Mouse (Mus musculus) stomach, embryonic 15.5 days (tissue): Measurements from ENCODE around the gene Anks6. TPM values are rescaled to one million over a fixed set of nuclear protein-coding genes. Genes with fewer than 3 reads are reported as not detected.
"Not testable (repeated sequence)": the region's sequence is repeated elsewhere in the genome, so short reads cannot be mapped to it uniquely, and the experiment has no call there.

ENCODE experiments used
- ATAC-seq: fragments of 200-750 bp; cut with Nextera tagmentation; 2 replicates; pipeline ENCODE4 v1.8.0; 2017; ENCODE audit warnings: low read depth, moderate number of reproducible peaks, moderate TSS enrichment; ENCODE audit not compliant: insufficient read depth, low FRiP score
- H3K27ac ChIP-seq: fragments of 300-500 bp; sonication (generic); 2 replicates; pipeline ENCODE4 v1.5.1; 2015; ENCODE audit warnings: mild to moderate bottlenecking, inconsistent platforms
- H3K27me3 ChIP-seq: fragments of 300-500 bp; sonication (generic); replicated peaks from 2 replicates; pipeline ENCODE4 v1.6.1; 2015; ENCODE audit warnings: inconsistent platforms
- H3K36me3 ChIP-seq: fragments of 300-500 bp; sonication (generic); 2 replicates; pipeline ENCODE4 v1.6.1; 2015; ENCODE audit warnings: inconsistent platforms
- H3K4me1 ChIP-seq: fragments of 300-500 bp; sonication (generic); 2 replicates; pipeline ENCODE4 v1.6.1; 2015; ENCODE audit warnings: inconsistent platforms
- H3K4me2 ChIP-seq: fragments of 300-500 bp; sonication (generic); 2 replicates; pipeline ENCODE4 v1.6.1; 2015; ENCODE audit warnings: mild to moderate bottlenecking, inconsistent platforms
- H3K4me3 ChIP-seq: fragments of 300-500 bp; sonication (generic); replicated peaks from 2 replicates; pipeline ENCODE4 v1.5.1; 2015; ENCODE audit warnings: inconsistent platforms
- H3K9ac ChIP-seq: fragments of 300-500 bp; sonication (generic); 2 replicates; pipeline ENCODE4 v1.6.1; 2015; ENCODE audit warnings: inconsistent platforms
- H3K9me3 ChIP-seq: fragments of 300-500 bp; sonication (generic); 2 replicates; pipeline ENCODE4 v1.6.1; 2016; ENCODE audit warnings: inconsistent platforms
- WGBS: fragments of 180-500 bp; shearing (Covaris S2); methylation state at CpG from one replicate; pipeline ENCODE4 v1.1.7; 2015; 5-methylcytosine and 5-hydroxymethylcytosine counted together
- polyA plus RNA-seq: library from polyadenylated mRNA; unstranded; fragments of >200 nt; fragmentation: Nextera tagmentation; extraction: Ambion mirVana; gene quantifications from 2 replicates; pipeline ENCODE4 v1.2.1, GENCODE M21; 2015

The Anks6 gene
- polyA plus RNA-seq, 1 experiment from 2014 or later, result 4.5 TPM

GRCm38 (mm10) chr4:47060900-47061299 is 3.7 kb upstream of the Anks6 start:
- H3K27ac ChIP-seq, result no peak overlapping the region
- no peaks in the 10 kb centered on the region for H3K4me1 ChIP-seq
- H3K4me3 ChIP-seq, result no peak overlapping the region
- no peak overlapping the region for H3K9ac ChIP-seq
- H3K27me3 ChIP-seq, result no peaks in the 10 kb centered on the region
- H3K9me3 ChIP-seq, result no peaks in the 10 kb centered on the region
- no peak overlapping the region for H3K4me2 ChIP-seq
- WGBS, result 14% methylated on average over 1 of the region's 1 CpGs
- no peaks in the 10 kb centered on the region for H3K36me3 ChIP-seq
- ATAC-seq, result no peak

- Histone ChIP-seq H3K9ac (peak overlapping the region; percentile 60; the same call in 1 of the 2 replicates), H3K4me2 (peak overlapping the region; percentile 61), H3K27me3 (no peaks in the 10 kb centered on the region), H3K27ac (no peak overlapping the region), H3K4me3 (peak overlapping the region; percentile 73), H3K4me1 (no peaks in the 10 kb centered on the region), H3K36me3 (no peaks in the 10 kb centered on the region), H3K9me3 (no peaks in the 10 kb centered on the region)
- 29% methylated on average over 25 of the region's 25 CpGs for WGBS
- ATAC-seq, result peak; percentile 9; the same call in 1 of the 2 replicates
Observed at GRCm38 (mm10) chr4:47057510-47058325, 491 bp upstream of the Anks6 start.

GRCm38 (mm10) chr4:47055570-47056080 is 1.6 kb downstream of the Anks6 start:
- H3K4me2 ChIP-seq, result peak overlapping the region; percentile 61; the same call in 1 of the 2 replicates
- WGBS, result 90% methylated on average over 6 of the region's 6 CpGs
- H3K9ac ChIP-seq, result no peak overlapping the region
- H3K9me3 ChIP-seq, result no peaks in the 10 kb centered on the region
- no peak overlapping the region for H3K27ac ChIP-seq
- no peaks in the 10 kb centered on the region for H3K27me3 ChIP-seq
- no peak for ATAC-seq
- H3K4me3 ChIP-seq, result peak overlapping the region; percentile 73; the same call in 1 of the 2 replicates
- H3K36me3 ChIP-seq, result no peaks in the 10 kb centered on the region
- H3K4me1 ChIP-seq, result peaks cover 12% of the 10 kb centered on the region

GRCm38 (mm10) chr4:47055170-47055569 is 2.1 kb downstream of the Anks6 start:
- not testable (repeated sequence) for H3K4me3 ChIP-seq, H3K9me3 ChIP-seq, H3K27ac ChIP-seq, H3K9ac ChIP-seq, H3K27me3 ChIP-seq, H3K4me2 ChIP-seq, H3K36me3 ChIP-seq, ATAC-seq
- WGBS, result 94% methylated on average over 9 of the region's 9 CpGs
- peaks cover 16% of the 10 kb centered on the region for H3K4me1 ChIP-seq

GRCm38 (mm10) chr4:47051905-47052304 is 5.3 kb downstream of the Anks6 start:
- no peak overlapping the region for H3K4me3 ChIP-seq
- WGBS, result 58% methylated on average over 9 of the region's 9 CpGs
- H3K36me3 ChIP-seq, result no peaks in the 10 kb centered on the region
- no peak overlapping the region for H3K27ac ChIP-seq
- peaks cover 16% of the 10 kb centered on the region for H3K4me1 ChIP-seq
- H3K27me3 ChIP-seq, result no peaks in the 10 kb centered on the region
- no peak for ATAC-seq
- H3K9me3 ChIP-seq, result no peaks in the 10 kb centered on the region
- no peak overlapping the region for H3K9ac ChIP-seq
- no peak overlapping the region for H3K4me2 ChIP-seq

- no peaks in the 10 kb centered on the region for H3K36me3 ChIP-seq
- H3K4me3 ChIP-seq, result no peak overlapping the region
- no peaks in the 10 kb centered on the region for H3K27me3 ChIP-seq
- WGBS, result 31% methylated on average over 10 of the region's 10 CpGs
- no peaks in the 10 kb centered on the region for H3K9me3 ChIP-seq
- H3K4me1 ChIP-seq, result peaks cover 16% of the 10 kb centered on the region
- no peak for ATAC-seq
- H3K27ac ChIP-seq, result no peak overlapping the region
- no peak overlapping the region for H3K9ac ChIP-seq
- no peak overlapping the region for H3K4me2 ChIP-seq
Observed at GRCm38 (mm10) chr4:47050642-47051381, 6.4 kb downstream of the Anks6 start.

GRCm38 (mm10) chr4:47050167-47050566 is 7.1 kb downstream of the Anks6 start:
- Histone ChIP-seq H3K9ac (no peak overlapping the region), H3K36me3 (no peaks in the 10 kb centered on the region), H3K4me2 (no peak overlapping the region), H3K9me3 (no peaks in the 10 kb centered on the region), H3K4me1 (peaks cover 16% of the 10 kb centered on the region), H3K27ac (no peak overlapping the region), H3K27me3 (no peaks in the 10 kb centered on the region), H3K4me3 (no peak overlapping the region)
- peak; percentile 34 for ATAC-seq
- 0% methylated on average over 1 of the region's 1 CpGs for WGBS

- Histone ChIP-seq H3K4me3 (no peak overlapping the region), H3K27me3 (no peaks in the 10 kb centered on the region), H3K4me2 (no peak overlapping the region), H3K4me1 (peaks cover 16% of the 10 kb centered on the region), H3K36me3 (no peaks in the 10 kb centered on the region), H3K9me3 (no peaks in the 10 kb centered on the region), H3K27ac (no peak overlapping the region), H3K9ac (no peak overlapping the region)
- 92% methylated on average over 16 of the region's 16 CpGs for WGBS
- ATAC-seq, result no peak
Observed at GRCm38 (mm10) chr4:47049216-47049615, 8.0 kb downstream of the Anks6 start.

GRCm38 (mm10) chr4:47047765-47048164 is 9.5 kb downstream of the Anks6 start:
- no peak for ATAC-seq
- no peak overlapping the region for H3K4me3 ChIP-seq
- no peaks in the 10 kb centered on the region for H3K27me3 ChIP-seq
- 67% methylated on average over 4 of the region's 4 CpGs for WGBS
- peaks cover 16% of the 10 kb centered on the region for H3K4me1 ChIP-seq
- H3K36me3 ChIP-seq, result no peaks in the 10 kb centered on the region
- H3K9me3 ChIP-seq, result no peaks in the 10 kb centered on the region
- no peak overlapping the region for H3K9ac ChIP-seq
- no peak overlapping the region for H3K4me2 ChIP-seq
- no peak overlapping the region for H3K27ac ChIP-seq

- H3K27me3 ChIP-seq, result no peaks in the 10 kb centered on the region
- H3K36me3 ChIP-seq, result no peaks in the 10 kb centered on the region
- no peaks in the 10 kb centered on the region for H3K9me3 ChIP-seq
- 88% methylated on average over 6 of the region's 6 CpGs for WGBS
- no peak overlapping the region for H3K4me2 ChIP-seq
- no peak overlapping the region for H3K4me3 ChIP-seq
- H3K9ac ChIP-seq, result no peak overlapping the region
- peaks cover 16% of the 10 kb centered on the region for H3K4me1 ChIP-seq
- no peak for ATAC-seq
- no peak overlapping the region for H3K27ac ChIP-seq
Observed at GRCm38 (mm10) chr4:47046974-47047373, 10.3 kb downstream of the Anks6 start.

- H3K9me3 ChIP-seq, result no peaks in the 10 kb centered on the region
- H3K27me3 ChIP-seq, result no peaks in the 10 kb centered on the region
- H3K27ac ChIP-seq, result no peak overlapping the region
- no peak for ATAC-seq
- H3K36me3 ChIP-seq, result 0 out of 2 replicates have a peak, but pooled peaks cover 4% of the 10 kb centered on the region
- no peak overlapping the region for H3K4me3 ChIP-seq
- H3K4me1 ChIP-seq, result no peaks in the 10 kb centered on the region
- H3K9ac ChIP-seq, result no peak overlapping the region
- no peak overlapping the region for H3K4me2 ChIP-seq
- 85% methylated on average over 9 of the region's 9 CpGs for WGBS
Observed at GRCm38 (mm10) chr4:47043866-47044265, 13.4 kb downstream of the Anks6 start.

GRCm38 (mm10) chr4:47039586-47039985 is 17.6 kb downstream of the Anks6 start:
- ATAC-seq, result no peak
- 90% methylated on average over 10 of the region's 10 CpGs for WGBS
- Histone ChIP-seq H3K36me3 (peaks cover 18% of the 10 kb centered on the region; the same call in 1 of the 2 replicates), H3K27me3 (no peaks in the 10 kb centered on the region), H3K9me3 (no peaks in the 10 kb centered on the region), H3K9ac (no peak overlapping the region), H3K4me1 (no peaks in the 10 kb centered on the region), H3K4me3 (no peak overlapping the region), H3K4me2 (no peak overlapping the region), H3K27ac (no peak overlapping the region)
